In the genomic region with DNA sequence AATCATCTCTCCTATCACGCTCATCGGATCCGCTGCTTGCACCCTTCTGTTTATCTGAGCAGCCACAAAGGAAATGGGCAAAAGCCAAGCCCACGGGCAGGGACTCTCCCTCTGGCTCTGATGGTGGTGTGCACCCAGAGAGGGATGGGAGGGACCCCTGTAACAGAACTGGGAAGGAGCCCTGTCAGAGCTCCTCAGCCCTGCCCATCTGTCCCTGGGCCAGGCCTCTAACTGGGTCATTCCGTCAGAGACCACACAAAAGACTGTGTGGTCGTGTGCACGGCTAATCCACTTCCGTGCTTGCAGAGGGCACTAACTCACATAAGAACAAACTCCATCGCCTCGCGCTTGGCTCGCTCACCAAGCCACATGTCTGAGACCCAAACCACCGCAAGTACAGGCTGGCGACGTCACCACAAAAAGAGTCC, we compare ENCODE assay signal across 8 mouse cellular contexts.
DNase-seq lines count a peak whose midpoint lies in the region; ATAC-seq lines count a peak whose summit lies in the region.

No protein-coding gene starts in this region.

- no peak overlapping the region for H3K4me3 ChIP-seq in embryonic facial prominence, embryonic 14.5 days (ENCODE audit: low read depth, low read length)
- no peak overlapping the region for H3K4me3 ChIP-seq in hindbrain, embryonic 11.5 days (ENCODE audit: low read depth, low read length)
- H3K4me3 ChIP-seq in liver, embryonic 16.5 days (ENCODE audit: low read depth, low read length) = peak overlapping the region; percentile 23; the same call in 1 of the 2 replicates

- no peak overlapping the region for H3K9ac ChIP-seq in embryonic facial prominence, embryonic 14.5 days (ENCODE audit: low read depth, low read length)
- H3K9ac ChIP-seq in hindbrain, embryonic 11.5 days (ENCODE audit: low read depth, low read length) = no peak overlapping the region
- H3K9ac ChIP-seq in liver, embryonic 16.5 days (ENCODE audit: low read depth, low read length) = peak overlapping the region; percentile 15; the same call in 1 of the 2 replicates

- H3K27me3 ChIP-seq in embryonic facial prominence, embryonic 14.5 days (replicated peaks; ENCODE audit: control insufficient read depth, insufficient read depth, low read length) = no peaks in the 10 kb centered on the region
- no peaks in the 10 kb centered on the region for H3K27me3 ChIP-seq in hindbrain, embryonic 11.5 days (ENCODE audit: control insufficient read depth, insufficient read depth, low read length)
- H3K27me3 ChIP-seq in liver, embryonic 16.5 days (ENCODE audit: control insufficient read depth, insufficient read depth, low read depth, low read length) = no peaks in the 10 kb centered on the region

- ATAC-seq in embryonic facial prominence, embryonic 14.5 days (ENCODE audit: low read depth) = peak; percentile 93
- ATAC-seq in hindbrain, embryonic 11.5 days (ENCODE audit: low FRiP score) = peak; percentile 78
- peak; percentile 53 for ATAC-seq in liver, embryonic 16.5 days (ENCODE audit: low read depth)

- H3K4me1 ChIP-seq in embryonic facial prominence, embryonic 14.5 days (ENCODE audit: control insufficient read depth, insufficient read depth, low read length) = peaks cover 13% of the 10 kb centered on the region
- H3K4me1 ChIP-seq in hindbrain, embryonic 11.5 days (replicated peaks; ENCODE audit: control insufficient read depth, insufficient read depth, low read length) = peaks cover 6% of the 10 kb centered on the region; the same call in 1 of the 2 replicates
- H3K4me1 ChIP-seq in liver, embryonic 16.5 days (ENCODE audit: control insufficient read depth, low read depth, low read length) = peaks cover 10% of the 10 kb centered on the region

- WGBS in embryonic facial prominence, embryonic 14.5 days = 42% methylated on average over 15 of the region's 15 CpGs
- 59% methylated on average over 15 of the region's 15 CpGs for WGBS in hindbrain, embryonic 11.5 days
- WGBS in liver, embryonic 16.5 days (ENCODE audit: insufficient replicate concordance) = 10% methylated on average over 15 of the region's 15 CpGs

- 0 out of 2 replicates have a peak overlapping the region, but pooled peaks have one; percentile 49 for H3K27ac ChIP-seq in embryonic facial prominence, embryonic 14.5 days (replicated peaks; ENCODE audit: low read depth, low read length)
- peak overlapping the region; percentile 56 for H3K27ac ChIP-seq in hindbrain, embryonic 11.5 days (ENCODE audit: low read depth, low read length)
- no peak overlapping the region for H3K27ac ChIP-seq in liver, embryonic 16.5 days (ENCODE audit: low read length)

- DNase-seq in embryo, embryonic 10 days (ENCODE audit: low spot score) = peak; percentile 23
- DNase-seq in embryo, embryonic 9.5 days (ENCODE audit: extremely low spot score) = no peak
- peak; percentile 94 for DNase-seq in Muller cell, postnatal 12 days (ENCODE audit: inconsistent ontology term)
- peak; percentile 89 for DNase-seq in embryonic facial prominence, embryonic 14.5 days (ENCODE audit: low spot score)
- peak; percentile 45 for DNase-seq in hindbrain, embryonic 11.5 days (ENCODE audit: low spot score)
- peak; percentile 24 for DNase-seq in neural tube, embryonic 10.5 days (ENCODE audit: extremely low spot score, low spot score)
- DNase-seq in ovary, adult 18-20 months (ENCODE audit: low spot score) = no peak

- peak overlapping the region; percentile 31; the same call in 1 of the 2 replicates for H3K4me2 ChIP-seq in embryonic facial prominence, embryonic 14.5 days (ENCODE audit: low read depth, low read length)
- H3K4me2 ChIP-seq in hindbrain, embryonic 11.5 days (replicated peaks; ENCODE audit: low read depth, low read length) = no peak overlapping the region
- H3K4me2 ChIP-seq in liver, embryonic 16.5 days (ENCODE audit: low read depth, low read length) = peak overlapping the region; percentile 49

- no peaks in the 10 kb centered on the region for H3K9me3 ChIP-seq in embryonic facial prominence, embryonic 14.5 days (ENCODE audit: control insufficient read depth, low read length)
- H3K9me3 ChIP-seq in hindbrain, embryonic 11.5 days (ENCODE audit: control insufficient read depth, low read length) = no peaks in the 10 kb centered on the region
- no peaks in the 10 kb centered on the region for H3K9me3 ChIP-seq in liver, embryonic 16.5 days (replicated peaks; ENCODE audit: control insufficient read depth, low read length)

- H3K36me3 ChIP-seq in embryonic facial prominence, embryonic 14.5 days (ENCODE audit: control insufficient read depth, insufficient read depth, low read length) = no peaks in the 10 kb centered on the region
- H3K36me3 ChIP-seq in hindbrain, embryonic 11.5 days (ENCODE audit: control insufficient read depth, insufficient read depth, low read length) = no peaks in the 10 kb centered on the region
- no peaks in the 10 kb centered on the region for H3K36me3 ChIP-seq in liver, embryonic 16.5 days (ENCODE audit: control insufficient read depth, insufficient read depth)

Comparison
In these comparisons a context has a peak if more than half of its experiments do, and no peak if none do; other contexts are left out.
1. DNase-seq: peak in embryo, embryonic 10 days (single experiment), Muller cell, postnatal 12 days (single experiment), embryonic facial prominence, embryonic 14.5 days (single experiment), hindbrain, embryonic 11.5 days (single experiment) and neural tube, embryonic 10.5 days (single experiment); none in embryo, embryonic 9.5 days (single experiment) and ovary, adult 18-20 months (single experiment).
2. Peak in every context shown above with its lines, with median percentiles within 50 percentile points of each other: ATAC-seq.